Mouse (Mus musculus) hindbrain, embryonic 10.5 days (tissue): ENCODE measurements at regions not wholly inside any gene's neighbourhood (a gene's known extent, or its start where the extent isn't known, plus 50 kb on each side); places are given as distances from the start of the nearest gene placed in this dataset.

Experiments
- DNase-seq: peaks from one replicate; pipeline ENCODE4 v3.0.0-alpha.2; 2017; ENCODE audit warnings: low spot score
- H3K27ac ChIP-seq: fragments of 300-500 bp; sonication (generic); 2 replicates; pipeline ENCODE4 v1.5.1; 2016; ENCODE audit warnings: mild to moderate bottlenecking, moderate library complexity
- H3K27me3 ChIP-seq: fragments of 300-500 bp; sonication (generic); 2 replicates; pipeline ENCODE4 v1.6.1; 2016; ENCODE audit warnings: mild to moderate bottlenecking; ENCODE audit not compliant: poor library complexity, insufficient read depth, severe bottlenecking
- H3K36me3 ChIP-seq: fragments of 300-500 bp; sonication (generic); 2 replicates; pipeline ENCODE4 v1.6.1; 2016; ENCODE audit warnings: mild to moderate bottlenecking, moderate library complexity
- H3K4me1 ChIP-seq: fragments of 300-500 bp; sonication (generic); replicated peaks from 2 replicates; pipeline ENCODE4 v1.6.1; 2016; ENCODE audit warnings: mild to moderate bottlenecking
- H3K4me3 ChIP-seq: fragments of 300-500 bp; sonication (generic); 2 replicates; pipeline ENCODE4 v1.5.1; 2016; ENCODE audit warnings: mild to moderate bottlenecking, moderate library complexity
- H3K9me3 ChIP-seq: fragments of 300-500 bp; sonication (generic); 2 replicates; pipeline ENCODE4 v1.6.1; 2016; ENCODE audit warnings: mild to moderate bottlenecking, moderate library complexity
- WGBS: fragments of 180-500 bp; shearing (Covaris S2); methylation state at CpG from one replicate; pipeline ENCODE4 v1.1.7; 2016; 5-methylcytosine and 5-hydroxymethylcytosine counted together

DNA sequence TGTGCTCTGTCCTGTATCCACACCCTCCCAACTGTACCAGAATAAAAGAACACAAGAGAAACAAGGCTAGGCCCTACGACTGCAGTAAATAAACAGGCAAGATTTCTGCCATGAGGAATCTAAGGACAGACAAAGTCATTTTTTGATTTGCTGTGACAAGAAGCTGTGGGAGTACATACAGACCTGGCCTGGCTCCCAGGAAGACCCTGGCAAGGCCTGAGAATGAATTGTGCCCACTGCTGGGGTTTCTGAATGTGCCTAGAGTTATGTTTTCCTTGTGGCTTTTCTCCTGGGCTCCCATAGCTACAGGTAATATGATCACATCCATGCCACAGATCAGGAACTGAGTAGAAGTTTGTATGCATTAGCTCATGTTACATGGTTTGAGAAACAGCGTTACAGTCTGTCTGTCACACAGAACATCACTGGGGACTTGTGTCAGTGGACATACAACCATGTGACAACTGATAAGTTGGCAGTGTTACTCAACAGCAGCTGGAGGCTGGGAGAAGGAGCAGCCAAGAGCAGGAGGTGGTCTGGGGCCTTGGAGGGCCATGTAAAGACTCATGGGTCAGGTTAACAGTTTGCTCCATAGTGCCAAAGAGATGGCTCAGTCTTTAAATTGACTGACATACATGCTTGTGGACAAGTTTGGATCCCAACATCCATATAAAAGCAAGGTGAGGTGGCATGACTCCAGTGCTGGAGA is 285.6 kb upstream of the Eif4g2 start:
- 72% methylated on average over 2 of the region's 2 CpGs for WGBS
- no peak overlapping the region for H3K27ac ChIP-seq
- H3K27me3 ChIP-seq, result no peaks in the 10 kb centered on the region
- H3K4me3 ChIP-seq, result no peak overlapping the region
- H3K36me3 ChIP-seq, result no peaks in the 10 kb centered on the region
- no peaks in the 10 kb centered on the region for H3K9me3 ChIP-seq
- 0 out of 2 replicates have a peak, but pooled peaks cover 2% of the 10 kb centered on the region for H3K4me1 ChIP-seq
- no peak for DNase-seq

DNA sequence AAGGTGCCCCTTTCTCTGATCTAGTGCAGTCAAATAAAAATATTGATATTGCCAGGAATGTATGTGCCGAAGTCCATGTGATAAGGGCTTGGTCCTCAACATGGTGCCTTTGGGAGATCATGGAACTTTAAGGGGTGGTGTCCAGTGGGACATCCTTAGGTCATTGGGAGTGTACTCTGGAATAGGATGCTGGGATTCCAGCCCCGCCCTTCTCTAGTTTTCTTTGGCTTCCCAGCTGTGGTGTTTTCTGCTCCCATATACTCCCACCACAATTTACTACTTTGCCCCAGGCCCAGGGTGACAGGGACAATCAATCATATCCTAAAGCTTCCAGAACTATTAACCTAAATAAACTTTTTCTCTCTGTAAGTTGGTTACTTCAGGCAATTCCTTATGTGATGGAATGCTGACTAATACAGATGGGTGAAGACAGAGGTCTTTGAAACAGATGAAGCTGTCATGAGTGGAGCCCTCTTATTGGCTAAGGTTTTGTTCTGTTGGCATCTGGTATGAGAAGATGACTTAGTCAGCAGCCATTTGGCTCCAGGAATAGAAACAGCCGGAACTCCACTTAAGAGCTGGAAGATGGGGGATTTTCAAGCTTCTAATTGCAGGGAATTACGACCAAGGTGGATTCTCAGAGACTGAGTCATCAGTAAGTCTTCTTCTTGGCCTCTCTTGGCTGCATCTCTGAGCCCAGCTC is 284.3 kb upstream of the Eif4g2 start:
- H3K4me1 ChIP-seq, result 0 out of 2 replicates have a peak, but pooled peaks cover 2% of the 10 kb centered on the region
- 84% methylated on average over 4 of the region's 4 CpGs for WGBS

DNA sequence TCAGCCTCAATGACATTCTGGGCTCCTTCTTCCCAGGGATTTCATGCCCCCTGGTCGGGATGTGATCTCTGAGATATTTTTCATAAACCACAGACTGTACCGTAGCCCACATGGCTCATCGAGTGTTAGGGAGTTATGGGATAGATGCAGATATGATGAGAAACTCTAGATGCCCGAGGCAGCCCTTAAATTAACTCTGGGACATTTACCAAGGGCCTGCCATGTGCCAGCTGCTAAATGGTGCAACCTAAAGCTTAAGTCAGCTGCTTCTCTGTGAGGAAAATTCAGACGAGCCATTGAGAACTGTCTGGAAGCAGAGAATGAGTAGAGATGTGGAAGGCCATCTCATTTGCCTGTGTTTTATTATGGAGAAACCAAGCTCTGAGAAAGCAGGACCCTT is 282.6 kb upstream of the Eif4g2 start:
- Histone ChIP-seq H3K4me3 (no peak overlapping the region), H3K36me3 (no peaks in the 10 kb centered on the region), H3K4me1 (0 out of 2 replicates have a peak, but pooled peaks cover 2% of the 10 kb centered on the region), H3K27ac (no peak overlapping the region), H3K9me3 (no peaks in the 10 kb centered on the region), H3K27me3 (no peaks in the 10 kb centered on the region)
- no peak for DNase-seq
- 89% methylated on average over 5 of the region's 5 CpGs for WGBS

More for the DNA sequence above, 284.3 kb upstream of the Eif4g2 start:
- H3K27ac ChIP-seq, result no peak overlapping the region
- H3K4me3 ChIP-seq, result no peak overlapping the region
- DNase-seq, result no peak
- no peaks in the 10 kb centered on the region for H3K9me3 ChIP-seq
- H3K27me3 ChIP-seq, result no peaks in the 10 kb centered on the region
- no peaks in the 10 kb centered on the region for H3K36me3 ChIP-seq

DNA sequence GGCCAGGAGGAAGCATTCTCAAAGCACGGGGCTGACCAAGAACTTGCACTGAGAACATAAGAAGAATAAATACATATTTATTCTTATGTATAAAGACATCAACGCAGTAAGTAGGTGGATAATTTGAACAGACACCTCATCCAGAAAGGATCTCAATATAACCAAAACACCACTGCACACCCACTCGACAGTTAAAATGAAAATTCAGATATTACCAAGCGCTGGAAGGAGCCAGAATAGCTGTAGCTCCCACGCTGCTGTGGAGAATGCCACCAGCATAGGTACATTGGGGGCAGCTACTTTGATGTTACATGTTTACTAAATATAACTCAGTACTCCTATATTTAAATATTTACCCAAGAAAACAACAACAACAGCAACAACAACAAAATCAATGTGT is 280.4 kb upstream of the Eif4g2 start:
- H3K4me1 ChIP-seq, result no peaks in the 10 kb centered on the region
- DNase-seq, result no peak
- H3K27ac ChIP-seq, result no peak overlapping the region
- no peaks in the 10 kb centered on the region for H3K9me3 ChIP-seq
- WGBS, result 87% methylated on average over 5 of the region's 5 CpGs
- no peak overlapping the region for H3K4me3 ChIP-seq
- no peaks in the 10 kb centered on the region for H3K27me3 ChIP-seq
- H3K36me3 ChIP-seq, result no peaks in the 10 kb centered on the region

DNA sequence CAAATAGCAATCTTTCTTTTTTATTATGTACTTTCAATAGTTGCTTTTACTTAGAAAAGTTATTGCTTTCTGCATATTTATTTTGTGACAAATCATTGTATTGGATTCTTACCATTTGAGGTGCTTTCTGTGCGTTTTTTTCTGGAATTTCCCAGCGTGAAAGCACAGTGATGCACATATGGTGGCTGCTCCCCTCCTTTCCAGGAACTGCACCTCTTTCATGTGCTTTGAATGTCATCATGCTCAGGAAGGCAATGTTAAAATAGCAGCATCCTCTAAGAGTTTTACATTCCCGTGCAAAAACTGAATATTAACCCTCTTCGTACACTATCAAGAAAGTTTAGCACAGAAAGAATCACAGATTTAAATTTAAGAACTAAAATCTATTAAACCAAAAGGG is 279.8 kb upstream of the Eif4g2 start:
- no peak overlapping the region for H3K27ac ChIP-seq
- WGBS, result 84% methylated on average over 4 of the region's 4 CpGs
- H3K9me3 ChIP-seq, result no peaks in the 10 kb centered on the region
- no peak overlapping the region for H3K4me3 ChIP-seq
- no peaks in the 10 kb centered on the region for H3K4me1 ChIP-seq
- no peaks in the 10 kb centered on the region for H3K27me3 ChIP-seq
- no peak for DNase-seq
- H3K36me3 ChIP-seq, result no peaks in the 10 kb centered on the region

DNA sequence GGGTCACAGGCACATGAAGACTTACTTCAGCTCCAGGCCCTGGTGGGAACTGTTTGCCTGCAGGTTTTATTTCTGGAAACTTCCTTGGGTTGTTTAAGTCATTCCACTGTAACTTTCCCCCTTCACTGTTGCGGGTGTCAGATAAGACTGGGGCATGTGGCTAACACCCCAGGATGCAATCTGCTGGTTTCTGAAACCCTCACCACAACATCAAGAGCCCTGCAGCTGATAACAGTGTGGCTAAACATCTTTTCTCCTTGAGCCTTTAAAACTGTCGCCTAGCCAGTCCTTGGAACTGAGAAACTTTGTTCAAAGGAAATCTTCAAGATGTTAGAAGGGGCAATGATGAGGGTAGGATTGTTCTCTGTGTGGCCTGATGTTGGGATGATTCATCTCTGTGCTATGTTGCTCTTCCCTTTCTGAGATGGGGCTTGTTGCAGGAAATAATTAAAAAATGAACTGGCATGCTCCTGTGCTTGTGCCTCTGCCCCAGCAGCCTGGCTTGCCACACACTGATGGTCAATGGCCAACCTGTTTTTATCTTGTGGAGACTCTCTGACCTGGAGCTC is 272.3 kb upstream of the Eif4g2 start:
- no peak for DNase-seq
- Histone ChIP-seq H3K27me3 (no peaks in the 10 kb centered on the region), H3K27ac (no peak overlapping the region), H3K4me3 (no peak overlapping the region), H3K4me1 (peaks cover 6% of the 10 kb centered on the region; the same call in 1 of the 2 replicates), H3K9me3 (no peaks in the 10 kb centered on the region), H3K36me3 (no peaks in the 10 kb centered on the region)
- WGBS, result 83% methylated on average over 2 of the region's 2 CpGs

DNA sequence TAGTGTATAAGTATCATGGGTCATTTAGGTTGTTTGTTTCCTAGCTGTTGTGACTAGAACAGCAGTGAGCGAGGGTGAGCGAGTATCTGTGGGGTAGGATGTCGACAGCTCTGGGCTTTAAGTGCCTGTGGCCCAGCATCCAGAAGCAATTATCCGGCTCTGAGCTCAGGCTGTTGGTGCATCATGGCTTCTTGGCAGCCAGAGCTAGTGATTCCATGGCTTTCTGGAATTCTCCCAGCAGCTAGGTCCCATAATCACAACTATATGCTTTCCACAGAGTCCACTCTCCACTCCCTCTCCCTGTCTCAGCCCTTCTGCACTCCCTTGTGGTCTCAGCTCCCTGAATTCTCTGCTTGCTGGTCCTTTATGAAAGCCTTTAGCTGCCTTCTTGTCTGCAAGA is 271.2 kb upstream of the Eif4g2 start:
- WGBS, result 85% methylated on average over 4 of the region's 4 CpGs
- H3K4me1 ChIP-seq, result peaks cover 6% of the 10 kb centered on the region; the same call in 1 of the 2 replicates
- H3K9me3 ChIP-seq, result no peaks in the 10 kb centered on the region
- no peak for DNase-seq
- H3K4me3 ChIP-seq, result no peak overlapping the region
- no peak overlapping the region for H3K27ac ChIP-seq
- H3K27me3 ChIP-seq, result no peaks in the 10 kb centered on the region
- H3K36me3 ChIP-seq, result no peaks in the 10 kb centered on the region

DNA sequence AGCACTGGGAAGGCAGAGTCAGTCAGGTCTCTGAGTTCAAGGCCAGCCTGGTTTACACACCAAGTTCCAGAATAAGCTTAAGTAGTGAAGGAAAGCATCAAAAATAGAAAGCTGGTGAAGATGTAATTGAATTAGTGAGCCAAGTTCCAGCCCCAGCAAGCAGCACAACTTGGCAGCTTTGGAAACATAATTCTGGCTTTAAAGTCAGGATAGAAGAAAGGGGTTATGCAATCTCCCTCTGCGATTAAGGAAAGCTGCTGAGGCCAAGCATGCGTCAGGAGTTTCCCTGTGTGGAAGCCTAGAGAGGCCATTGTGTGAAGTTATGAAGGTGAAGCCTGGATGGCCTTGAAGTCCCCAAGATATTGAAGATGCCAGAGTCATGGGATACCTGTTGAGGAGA is 269.3 kb upstream of the Eif4g2 start:
- Histone ChIP-seq H3K4me1 (peaks cover 6% of the 10 kb centered on the region; the same call in 1 of the 2 replicates), H3K27me3 (no peaks in the 10 kb centered on the region), H3K9me3 (no peaks in the 10 kb centered on the region), H3K4me3 (no peak overlapping the region), H3K27ac (no peak overlapping the region), H3K36me3 (no peaks in the 10 kb centered on the region)
- 89% methylated on average over 2 of the region's 2 CpGs for WGBS
- no peak for DNase-seq

DNA sequence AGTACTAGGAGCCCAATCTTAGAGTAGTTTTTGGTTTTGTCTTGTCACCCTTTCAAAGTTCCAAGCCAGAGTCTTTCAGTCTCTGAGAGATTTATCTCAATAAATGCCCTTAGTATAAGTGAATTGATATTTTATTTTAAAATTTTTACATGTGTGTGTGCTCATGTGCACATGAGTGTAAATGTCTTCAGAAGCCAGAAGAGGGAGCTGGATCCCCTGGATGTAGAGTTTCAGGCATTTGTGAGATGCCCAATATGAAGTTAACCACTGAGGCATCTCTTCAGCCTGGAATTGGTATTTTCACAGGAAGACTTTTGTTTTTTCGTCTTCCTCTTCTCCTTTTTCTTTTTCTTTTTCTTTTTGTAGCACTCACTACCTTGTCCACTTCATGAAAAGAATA is 262.3 kb upstream of the Eif4g2 start:
- no peak for DNase-seq
- Histone ChIP-seq H3K9me3 (no peaks in the 10 kb centered on the region), H3K4me1 (no peaks in the 10 kb centered on the region), H3K4me3 (no peak overlapping the region), H3K27ac (no peak overlapping the region), H3K36me3 (no peaks in the 10 kb centered on the region), H3K27me3 (no peaks in the 10 kb centered on the region)
- 81% methylated on average over 1 of the region's 1 CpGs for WGBS

DNA sequence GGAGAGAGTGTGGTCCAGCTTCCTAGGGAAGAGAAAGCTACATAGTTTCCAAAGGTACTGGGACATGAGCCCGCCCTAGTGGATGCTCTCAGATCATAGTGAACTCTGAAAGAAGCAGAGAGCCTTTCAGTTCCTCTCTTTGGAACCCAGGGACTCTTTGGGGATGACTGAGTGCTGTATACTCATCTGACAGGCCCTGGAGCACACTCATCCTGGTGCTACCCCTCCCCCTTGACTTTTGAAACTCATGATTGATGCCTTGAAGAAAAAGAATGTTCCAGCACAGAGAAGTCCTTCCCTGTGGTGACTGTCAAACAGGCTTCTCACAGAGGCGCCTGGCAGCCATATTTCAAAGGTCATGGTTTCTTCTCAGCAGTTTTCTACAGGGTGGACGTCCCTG is 254.2 kb upstream of the Eif4g2 start:
- 69% methylated on average over 3 of the region's 3 CpGs for WGBS
- Histone ChIP-seq H3K4me3 (no peak overlapping the region), H3K36me3 (no peaks in the 10 kb centered on the region), H3K27ac (no peak overlapping the region), H3K4me1 (no peaks in the 10 kb centered on the region; the same call in 1 of the 2 replicates), H3K9me3 (no peaks in the 10 kb centered on the region), H3K27me3 (no peaks in the 10 kb centered on the region)
- no peak for DNase-seq

DNA sequence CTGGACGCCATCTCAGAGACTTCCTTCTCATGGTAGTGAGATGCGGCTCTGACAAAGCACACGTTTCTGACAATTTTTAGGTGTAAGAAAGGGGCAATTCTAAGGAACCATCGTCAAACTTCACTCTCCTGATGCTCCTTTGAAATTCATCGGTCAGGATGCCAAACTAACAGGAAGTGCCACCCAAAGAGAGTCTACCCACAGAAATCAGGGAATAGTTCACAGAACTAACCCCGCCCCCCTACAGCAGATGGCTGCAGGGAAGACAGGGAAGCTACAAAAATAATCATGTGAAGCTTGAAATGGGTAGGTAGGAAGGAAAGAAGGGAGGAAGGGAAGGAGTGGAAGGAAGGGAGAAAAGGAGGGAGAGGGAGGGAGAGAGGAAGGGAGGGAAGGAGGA is 240.1 kb upstream of the Eif4g2 start:
- Histone ChIP-seq H3K27ac (no peak overlapping the region), H3K4me3 (no peak overlapping the region), H3K9me3 (no peaks in the 10 kb centered on the region), H3K36me3 (no peaks in the 10 kb centered on the region), H3K27me3 (no peaks in the 10 kb centered on the region), H3K4me1 (peaks cover 23% of the 10 kb centered on the region; the same call in 1 of the 2 replicates)
- WGBS, result 83% methylated on average over 6 of the region's 6 CpGs
- DNase-seq, result no peak

DNA sequence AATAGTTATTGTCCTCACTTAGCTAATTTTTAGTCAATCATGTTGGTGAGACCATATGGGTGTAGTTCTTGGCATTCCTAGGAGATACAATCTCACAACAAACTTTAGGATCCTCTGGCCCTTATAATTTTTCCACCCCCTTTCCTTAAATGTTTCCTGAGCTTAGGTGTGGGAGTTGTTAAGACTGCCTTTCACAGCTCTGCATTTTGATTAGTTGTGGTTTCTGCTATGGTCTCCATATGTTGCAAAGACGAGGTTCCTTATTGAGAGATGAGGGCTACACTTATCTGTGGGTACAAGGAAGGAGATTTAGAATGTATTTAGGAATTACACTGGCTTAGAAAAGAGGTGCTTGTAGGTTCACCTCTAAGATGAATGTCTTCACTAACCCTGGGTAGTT is 237.1 kb upstream of the Eif4g2 start:
- WGBS, result 81% methylated on average over 1 of the region's 1 CpGs
- DNase-seq, result no peak
- Histone ChIP-seq H3K4me3 (no peak overlapping the region), H3K27me3 (no peaks in the 10 kb centered on the region), H3K36me3 (no peaks in the 10 kb centered on the region), H3K4me1 (peaks cover 23% of the 10 kb centered on the region; the same call in 1 of the 2 replicates), H3K9me3 (no peaks in the 10 kb centered on the region), H3K27ac (no peak overlapping the region)

DNA sequence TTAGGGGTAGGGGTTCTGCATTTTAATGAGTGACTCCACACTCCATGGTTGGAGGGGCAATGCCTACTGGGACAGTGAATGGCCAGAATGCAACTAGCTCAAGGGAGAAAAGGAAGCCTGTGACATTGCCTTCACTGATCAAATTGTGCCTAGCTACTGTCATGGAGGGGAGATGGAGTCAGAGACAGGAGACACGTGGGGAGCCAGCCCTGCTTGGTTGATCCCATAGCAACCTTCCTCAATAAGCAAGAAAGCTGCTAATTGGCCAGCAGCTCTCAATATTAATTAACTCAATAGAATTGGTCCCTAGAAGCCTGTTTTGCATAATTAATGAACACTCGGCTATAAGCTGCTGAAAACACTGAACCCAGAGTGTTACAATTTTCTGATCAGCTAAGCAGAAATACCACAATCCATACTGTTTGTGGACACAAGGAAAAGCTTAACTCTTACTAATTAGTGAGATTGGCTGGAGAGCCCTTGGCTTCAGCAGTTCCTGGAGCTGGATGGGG is 233.7 kb upstream of the Eif4g2 start:
- H3K27ac ChIP-seq, result no peak overlapping the region
- DNase-seq, result no peak
- H3K36me3 ChIP-seq, result no peaks in the 10 kb centered on the region
- H3K27me3 ChIP-seq, result no peaks in the 10 kb centered on the region
- H3K9me3 ChIP-seq, result no peaks in the 10 kb centered on the region
- no peak overlapping the region for H3K4me3 ChIP-seq
- WGBS, result 66% methylated on average over 2 of the region's 2 CpGs
- H3K4me1 ChIP-seq, result peaks cover 7% of the 10 kb centered on the region; the same call in 1 of the 2 replicates
